Mouse (Mus musculus) forebrain, embryonic 16.5 days (tissue): ENCODE measurements at regions not wholly inside any gene's neighbourhood (a gene's known extent, or its start where the extent isn't known, plus 50 kb on each side); places are given as distances from the start of the nearest gene placed in this dataset.

ENCODE experiments used
- ATAC-seq: fragments of 200-750 bp; cut with Nextera tagmentation; 2 replicates; pipeline ENCODE4 v1.8.0; 2017; ENCODE audit warnings: mild to moderate bottlenecking, moderate library complexity
- H3K27ac ChIP-seq: fragments of 300-500 bp; sonication (generic); 2 replicates; pipeline ENCODE4 v1.5.1; 2014; ENCODE audit warnings: low read length, control low read depth
- H3K27me3 ChIP-seq: fragments of 300-500 bp; sonication (generic); replicated peaks from 2 replicates; pipeline ENCODE4 v1.6.1; 2014; ENCODE audit warnings: low read length; ENCODE audit not compliant: control insufficient read depth, insufficient read depth
- H3K36me3 ChIP-seq: fragments of 300-500 bp; sonication (generic); 2 replicates; pipeline ENCODE4 v1.6.1; 2014; ENCODE audit not compliant: control insufficient read depth, insufficient read depth
- H3K4me1 ChIP-seq: fragments of 300-500 bp; sonication (generic); replicated peaks from 2 replicates; pipeline ENCODE4 v1.6.1; 2014; ENCODE audit warnings: low read length; ENCODE audit not compliant: control insufficient read depth, insufficient read depth
- H3K4me2 ChIP-seq: fragments of 300-500 bp; sonication (generic); 2 replicates; pipeline ENCODE4 v1.6.1; 2014; ENCODE audit warnings: mild to moderate bottlenecking, low read length, control low read depth
- H3K4me3 ChIP-seq: fragments of 300-500 bp; sonication (generic); replicated peaks from 2 replicates; pipeline ENCODE4 v1.5.1; 2014; ENCODE audit warnings: mild to moderate bottlenecking, low read length, control low read depth
- H3K9ac ChIP-seq: fragments of 300-500 bp; sonication (generic); replicated peaks from 2 replicates; pipeline ENCODE4 v1.6.1; 2014; ENCODE audit warnings: low read depth, low read length, control low read depth
- H3K9me3 ChIP-seq: fragments of 300-500 bp; sonication (generic); 2 replicates; pipeline ENCODE4 v1.6.1; 2016; ENCODE audit warnings: low read length; ENCODE audit not compliant: control insufficient read depth
- WGBS: fragments of 180-500 bp; shearing (Covaris S2); extraction: QIAGEN DNeasy Blood & Tissue Kit; methylation state at CpG from one replicate; pipeline ENCODE4 v1.1.7; 2014; 5-methylcytosine and 5-hydroxymethylcytosine counted together

GRCm38 (mm10) chr12:26088389-26088788 is 326.7 kb downstream of the Rnf144a start:
- no peak for ATAC-seq
- no peak overlapping the region for H3K4me3 ChIP-seq
- WGBS: 81% methylated on average over 3 of the region's 3 CpGs
- 0 out of 2 replicates have a peak, but pooled peaks cover 4% of the 10 kb centered on the region for H3K4me1 ChIP-seq
- no peak overlapping the region for H3K9ac ChIP-seq
- H3K36me3 ChIP-seq: no peaks in the 10 kb centered on the region
- H3K27me3 ChIP-seq: no peaks in the 10 kb centered on the region
- no peak overlapping the region for H3K27ac ChIP-seq
- H3K9me3 ChIP-seq: no peaks in the 10 kb centered on the region
- H3K4me2 ChIP-seq: no peak overlapping the region

GRCm38 (mm10) chr12:26086923-26087322 is 328.1 kb downstream of the Rnf144a start:
- Histone ChIP-seq H3K4me3 (no peak overlapping the region), H3K27ac (no peak overlapping the region), H3K27me3 (no peaks in the 10 kb centered on the region), H3K4me2 (no peak overlapping the region), H3K9ac (no peak overlapping the region), H3K4me1 (0 out of 2 replicates have a peak, but pooled peaks cover 4% of the 10 kb centered on the region), H3K36me3 (no peaks in the 10 kb centered on the region), H3K9me3 (no peaks in the 10 kb centered on the region)
- ATAC-seq: no peak
- WGBS: 73% methylated on average over 4 of the region's 4 CpGs

DNA sequence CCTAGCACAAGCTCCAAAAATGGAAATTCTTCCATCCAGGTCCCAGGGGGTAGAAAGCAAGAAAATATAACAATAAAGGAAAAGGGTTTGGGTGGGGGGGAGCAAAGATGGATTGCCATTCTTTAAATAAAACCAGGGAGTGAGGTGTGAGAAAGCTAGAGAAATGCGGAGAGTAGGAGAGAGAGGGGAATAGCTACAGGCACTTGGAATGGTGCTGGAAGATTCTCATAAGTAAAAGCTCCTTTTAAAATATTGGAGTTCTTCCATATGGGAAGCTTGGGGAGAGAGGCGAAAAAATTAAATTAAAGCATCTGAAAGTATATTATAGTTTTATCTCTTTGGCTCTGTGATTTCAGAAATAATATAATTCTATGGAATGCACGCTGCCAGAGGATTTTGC is 328.6 kb downstream of the Rnf144a start:
- Histone ChIP-seq H3K4me1 (0 out of 2 replicates have a peak, but pooled peaks cover 4% of the 10 kb centered on the region), H3K9me3 (no peaks in the 10 kb centered on the region), H3K27me3 (no peaks in the 10 kb centered on the region), H3K27ac (peak overlapping the region; percentile 55), H3K4me2 (no peak overlapping the region), H3K4me3 (no peak overlapping the region), H3K36me3 (no peaks in the 10 kb centered on the region), H3K9ac (no peak overlapping the region)
- WGBS: 71% methylated on average over 3 of the region's 3 CpGs
- no peak for ATAC-seq

- Histone ChIP-seq H3K4me1 (peaks cover 8% of the 10 kb centered on the region), H3K4me2 (no peak overlapping the region), H3K9me3 (no peaks in the 10 kb centered on the region), H3K27ac (no peak overlapping the region), H3K9ac (no peak overlapping the region), H3K36me3 (no peaks in the 10 kb centered on the region), H3K4me3 (no peak overlapping the region), H3K27me3 (no peaks in the 10 kb centered on the region)
- 47% methylated on average over 4 of the region's 4 CpGs for WGBS
- ATAC-seq: no peak
Measured at GRCm38 (mm10) chr12:26079061-26079625, 335.9 kb downstream of the Rnf144a start.

GRCm38 (mm10) chr12:26075638-26076254 is 339.3 kb downstream of the Rnf144a start:
- Histone ChIP-seq H3K9ac (no peak overlapping the region), H3K27me3 (no peaks in the 10 kb centered on the region), H3K27ac (peak overlapping the region; percentile 27), H3K4me1 (peaks cover 9% of the 10 kb centered on the region), H3K4me3 (no peak overlapping the region), H3K4me2 (no peak overlapping the region), H3K9me3 (no peaks in the 10 kb centered on the region), H3K36me3 (no peaks in the 10 kb centered on the region)
- WGBS: 20% methylated on average over 9 of the region's 9 CpGs
- ATAC-seq: peak; percentile 47; the same call in 1 of the 2 replicates

DNA sequence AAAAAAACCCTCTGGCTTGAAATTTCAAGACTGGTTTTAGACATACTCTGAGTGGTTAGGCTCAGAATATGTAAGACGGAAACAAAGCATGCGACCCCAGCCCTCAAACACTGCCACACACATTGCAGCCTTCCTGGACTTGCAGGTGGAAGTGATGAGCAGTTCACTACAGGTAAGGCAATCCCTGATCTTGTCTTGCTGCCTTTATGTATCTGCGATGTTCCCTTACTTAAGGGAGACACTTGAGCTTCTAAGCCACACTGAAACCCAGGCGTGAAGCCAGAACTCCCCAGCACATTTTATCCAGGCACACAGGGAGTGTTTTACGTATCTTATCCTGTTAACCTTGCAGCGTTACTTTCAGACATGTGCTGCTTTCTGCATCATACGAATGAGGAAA is 342.9 kb downstream of the Rnf144a start:
- 76% methylated on average over 7 of the region's 7 CpGs for WGBS
- H3K4me2 ChIP-seq: no peak overlapping the region
- H3K27me3 ChIP-seq: no peaks in the 10 kb centered on the region
- ATAC-seq: no peak
- no peaks in the 10 kb centered on the region for H3K36me3 ChIP-seq
- H3K27ac ChIP-seq: no peak overlapping the region
- no peak overlapping the region for H3K9ac ChIP-seq
- peaks cover 18% of the 10 kb centered on the region for H3K4me1 ChIP-seq
- no peaks in the 10 kb centered on the region for H3K9me3 ChIP-seq
- no peak overlapping the region for H3K4me3 ChIP-seq

DNA sequence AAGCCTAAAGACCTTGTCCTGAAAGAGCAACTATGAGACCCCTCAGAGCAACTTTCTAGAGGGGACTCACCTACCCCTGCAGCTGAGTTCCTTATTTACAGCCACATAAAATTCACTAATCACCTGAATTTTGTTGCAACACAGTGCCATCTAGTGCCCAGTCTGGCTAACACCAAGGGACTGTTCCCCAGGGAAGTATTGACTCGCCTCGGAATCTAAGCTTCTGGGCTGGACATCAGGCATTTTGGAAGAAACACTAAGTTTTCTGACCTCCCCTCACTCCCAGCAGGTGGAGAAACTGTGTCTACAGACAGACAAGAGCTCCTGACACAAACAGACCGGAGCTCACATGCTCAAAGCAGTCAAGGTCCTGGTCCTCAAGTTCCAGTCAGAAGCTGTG is 343.4 kb downstream of the Rnf144a start:
- Histone ChIP-seq H3K4me2 (no peak overlapping the region), H3K27me3 (no peaks in the 10 kb centered on the region), H3K9ac (no peak overlapping the region), H3K4me1 (peaks cover 18% of the 10 kb centered on the region), H3K27ac (no peak overlapping the region), H3K36me3 (no peaks in the 10 kb centered on the region), H3K9me3 (no peaks in the 10 kb centered on the region), H3K4me3 (no peak overlapping the region)
- WGBS: 13% methylated on average over 3 of the region's 3 CpGs
- peak; percentile 50; the same call in 1 of the 2 replicates for ATAC-seq

- Histone ChIP-seq H3K4me1 (peaks cover 10% of the 10 kb centered on the region), H3K9ac (0 out of 2 replicates have a peak overlapping the region, but pooled peaks have one; percentile 11), H3K4me3 (no peak overlapping the region), H3K27me3 (no peaks in the 10 kb centered on the region), H3K36me3 (no peaks in the 10 kb centered on the region), H3K4me2 (peak overlapping the region; percentile 39; the same call in 1 of the 2 replicates), H3K9me3 (no peaks in the 10 kb centered on the region), H3K27ac (no peak overlapping the region)
- WGBS: 31% methylated on average over 4 of the region's 4 CpGs
- 0 out of 2 replicates have a peak, but pooled peaks have one; percentile 45 for ATAC-seq
Measured at GRCm38 (mm10) chr12:26068685-26069008, 346.4 kb downstream of the Rnf144a start.

- H3K9ac ChIP-seq: 0 out of 2 replicates have a peak overlapping the region, but pooled peaks have one; percentile 12
- WGBS: 6% methylated on average over 24 of the region's 24 CpGs
- H3K9me3 ChIP-seq: no peaks in the 10 kb centered on the region
- no peak overlapping the region for H3K27ac ChIP-seq
- no peaks in the 10 kb centered on the region for H3K36me3 ChIP-seq
- no peak; the same call in 1 of the 2 replicates for ATAC-seq
- peak overlapping the region; percentile 39 for H3K4me2 ChIP-seq
- peaks cover 10% of the 10 kb centered on the region for H3K4me1 ChIP-seq
- no peak overlapping the region for H3K4me3 ChIP-seq
- H3K27me3 ChIP-seq: no peaks in the 10 kb centered on the region
Measured at GRCm38 (mm10) chr12:26067866-26068684, 347.0 kb downstream of the Rnf144a start.
